Mouse (Mus musculus) adrenal gland, adult 2 months (tissue): ENCODE measurements around the gene Sort1. TPM values are rescaled to one million over a fixed set of nuclear protein-coding genes. Genes with fewer than 3 reads are reported as not detected.

Source experiments
- DNase-seq: peaks from one replicate; pipeline ENCODE4 v3.0.0; 2021
- polyA plus RNA-seq: library from polyadenylated mRNA; depleted of rRNA; stranded (reverse); fragments of >200 nt; gene quantifications from 2 replicates; pipeline ENCODE4 v1.2.3, GENCODE M21; 2012; rRNA removed
- total RNA-seq, 2 experiments: library from RNA; stranded (reverse); gene quantifications; 2 replicates each; pipeline ENCODE4 v1.2.3; 2021

Gene Sort1
- total and polyA plus RNA-seq, 3 experiments = 19.7 to 57.3 (median 37.9) TPM

DNA sequence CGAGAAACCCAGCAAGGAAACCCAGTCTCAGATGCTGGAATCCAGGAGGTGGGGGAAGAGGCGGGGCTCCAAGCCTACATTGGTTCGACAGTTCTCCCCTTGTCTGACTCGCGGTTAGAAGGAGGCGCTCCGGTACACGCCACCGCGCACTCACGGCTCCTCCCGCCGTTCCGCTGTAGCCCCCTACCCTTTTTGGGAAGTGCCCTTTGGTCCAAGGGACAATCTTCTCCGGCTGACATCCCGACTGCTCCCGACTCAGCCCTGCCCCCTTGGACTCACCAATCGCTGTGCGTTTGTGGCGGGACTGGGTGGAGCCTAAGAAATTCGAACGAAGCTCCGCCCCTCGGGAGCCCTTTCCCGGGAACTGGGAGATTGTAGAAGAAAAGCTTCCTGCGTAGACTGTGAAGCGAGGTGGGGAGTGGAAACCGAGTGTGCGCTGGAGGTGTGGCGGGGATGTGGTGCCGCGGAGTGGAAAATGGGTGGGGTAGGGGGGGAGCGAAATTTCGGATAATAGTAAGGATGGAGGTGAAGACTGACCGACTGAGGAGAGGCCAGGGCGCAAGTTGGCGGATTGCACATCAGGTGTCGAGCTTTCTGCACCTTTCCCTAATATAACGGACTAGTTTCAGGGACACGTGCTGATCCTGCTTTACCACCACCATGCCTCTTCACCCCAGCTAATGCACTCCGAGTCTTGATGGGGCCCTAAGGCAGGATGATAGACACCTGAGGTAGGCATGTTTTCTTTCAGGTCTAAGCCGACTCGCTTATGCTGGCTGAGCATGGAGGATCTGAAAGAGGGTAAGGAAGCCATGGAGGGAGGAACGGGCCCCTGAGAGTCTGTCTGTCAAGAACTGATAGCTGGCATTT is 99.8 kb downstream of the Sort1 start, which contains the start of gene Psrc1:
Gene Psrc1 (plus strand): TSS at position 355 of the 870 bp plus-strand sequence.
- peak; percentile 94 for DNase-seq

DNA sequence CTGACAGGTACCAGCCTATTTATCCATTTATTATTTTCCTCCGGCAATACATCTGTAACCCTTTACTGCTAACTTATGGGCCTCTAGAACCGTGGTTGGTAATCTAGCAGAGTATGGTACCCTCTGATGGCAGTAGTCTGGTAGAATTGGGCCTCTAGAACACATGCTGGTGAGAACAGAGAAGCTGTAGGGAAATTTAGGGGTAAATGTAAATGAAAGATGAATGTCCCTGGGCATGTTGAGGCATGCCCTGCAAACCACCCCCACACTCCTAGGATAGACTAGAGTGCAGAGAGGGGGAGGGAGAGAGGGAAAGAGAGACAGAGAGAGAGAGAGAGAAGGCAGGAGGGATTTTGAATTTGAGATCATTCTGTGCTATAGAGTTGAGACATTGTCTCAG is 100.5 kb downstream of the Sort1 start:
- no peak for DNase-seq

GRCm38 (mm10) chr3:108386186-108386585 is 102.3 kb downstream of the Sort1 start:
- DNase-seq = no peak

- DNase-seq = peak; percentile 94
Observed at GRCm38 (mm10) chr3:108389111-108389545, 105.2 kb downstream of the Sort1 start.

DNA sequence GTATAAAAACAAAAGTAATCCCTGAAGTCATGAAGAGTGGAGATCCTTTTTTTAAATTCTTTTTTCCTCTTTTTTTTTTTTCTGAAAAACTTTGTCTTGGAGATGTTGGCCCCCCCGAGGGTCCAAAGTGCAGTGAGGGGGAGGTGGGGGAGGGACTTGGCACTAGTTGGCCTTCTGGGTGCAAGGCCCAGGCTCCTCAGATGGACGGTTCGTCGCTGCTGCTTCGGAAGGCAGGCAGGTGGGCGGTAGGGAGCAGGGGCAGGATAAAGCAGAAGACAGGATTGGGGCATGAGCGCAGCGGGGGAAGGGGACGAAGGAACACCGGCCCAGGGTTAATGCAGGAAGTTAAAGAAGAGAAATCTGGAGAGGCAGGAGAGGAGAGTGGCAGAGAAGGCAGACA is 108.4 kb downstream of the Sort1 start:
- DNase-seq = no peak

- no peak for DNase-seq
Observed at GRCm38 (mm10) chr3:108392793-108393192, 108.9 kb downstream of the Sort1 start.

- no peak for DNase-seq
Observed at GRCm38 (mm10) chr3:108398281-108398680, 114.4 kb downstream of the Sort1 start.

- DNase-seq = no peak
Observed at GRCm38 (mm10) chr3:108400442-108400841, 116.6 kb downstream of the Sort1 start.

GRCm38 (mm10) chr3:108401692-108402527 is 118.0 kb downstream of the Sort1 start:
- DNase-seq = peak; percentile 90

DNA sequence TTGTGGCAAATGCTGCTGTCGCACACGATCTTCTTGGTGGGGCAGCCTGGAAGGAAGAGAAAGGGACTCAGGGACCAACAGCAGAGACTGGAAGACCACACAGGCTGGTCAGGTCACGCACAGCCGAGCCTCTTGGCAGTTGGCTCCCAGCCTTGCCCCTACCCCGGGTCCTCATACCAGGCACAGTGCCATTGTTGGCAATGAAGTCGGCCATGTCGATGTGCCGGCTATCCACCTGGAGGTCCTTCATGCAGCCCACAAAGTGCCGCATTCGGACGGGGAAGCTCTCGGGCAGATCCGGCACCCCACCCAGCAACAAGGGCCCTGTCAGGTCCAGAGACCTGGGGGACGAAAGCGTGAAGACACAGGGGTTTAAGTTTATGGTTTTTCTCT is 118.6 kb downstream of the Sort1 start:
- no peak for DNase-seq

- DNase-seq = no peak
Observed at GRCm38 (mm10) chr3:108405536-108406305, 121.8 kb downstream of the Sort1 start.

DNA sequence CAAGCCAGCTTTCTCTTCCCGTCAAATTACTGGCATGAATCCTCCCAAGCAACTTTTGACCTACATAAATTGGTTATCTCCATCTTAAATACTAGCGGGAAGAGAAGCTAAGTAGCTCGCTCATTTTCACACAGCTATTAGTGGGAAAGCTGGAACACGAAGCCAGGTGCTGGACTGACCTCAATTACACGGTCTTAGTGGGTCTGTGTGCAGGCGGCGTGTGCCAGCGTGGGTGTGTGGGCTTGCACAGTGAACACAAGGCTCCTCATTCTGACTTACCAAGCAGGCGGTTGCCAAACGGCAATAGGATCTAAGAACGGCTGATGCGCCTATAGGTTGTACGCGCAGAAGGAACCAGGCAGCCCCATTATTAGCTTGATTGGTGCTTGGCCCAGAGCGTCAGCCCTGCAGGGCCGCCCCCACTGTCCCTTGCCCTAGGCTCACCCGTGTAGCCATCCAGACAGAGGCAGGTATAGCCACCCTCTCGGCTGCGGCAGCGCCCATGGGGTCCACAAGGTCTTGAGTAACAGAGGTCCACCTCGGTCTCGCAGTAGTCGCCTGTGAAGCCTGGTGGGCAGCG is 122.5 kb downstream of the Sort1 start:
- DNase-seq = no peak

DNA sequence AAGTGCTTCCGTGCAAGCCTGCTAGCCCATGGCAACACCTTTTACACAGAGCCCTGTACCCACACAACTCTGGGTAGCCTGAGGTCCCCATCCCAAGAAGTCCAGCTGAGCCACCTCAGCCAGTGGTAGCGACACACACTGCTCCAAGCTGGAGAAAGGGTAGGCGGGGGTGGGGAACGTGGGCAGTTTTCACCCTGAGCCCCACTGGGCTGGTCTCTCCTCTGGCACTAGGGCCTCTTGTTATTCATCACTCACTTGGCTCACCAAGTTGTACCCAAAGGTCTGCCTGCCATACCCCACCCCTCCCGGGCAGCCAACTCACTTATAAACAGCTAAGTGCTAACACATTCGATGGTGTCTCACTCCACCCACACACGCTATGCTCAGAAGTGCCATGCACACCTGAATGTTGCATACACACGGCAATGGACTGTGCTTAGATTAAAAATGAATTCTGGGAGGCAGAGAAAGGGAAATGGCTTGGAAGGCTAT is 124.7 kb downstream of the Sort1 start:
- no peak for DNase-seq

- DNase-seq = no peak
Observed at GRCm38 (mm10) chr3:108409656-108410358, 125.9 kb downstream of the Sort1 start.

- no peak for DNase-seq
Observed at GRCm38 (mm10) chr3:108410359-108410714, 126.5 kb downstream of the Sort1 start.

Other genes with a start within 250 kb of the Sort1 start
- 10 to 100 TPM; 16.8 to 19.7 TPM for gene Gstm4, start 239.2 kb upstream of the Sort1 start, total RNA-seq
- 13.4 and 14.8 TPM in 2 replicates for gene Gstm4, start 239.2 kb upstream of the Sort1 start, polyA plus RNA-seq
- gene Ampd2, start 197.4 kb upstream of the Sort1 start, total RNA-seq = 100 to 1,000 TPM; 121 to 151 TPM
- 721 and 995 TPM in 2 replicates for gene Ampd2, start 197.4 kb upstream of the Sort1 start, polyA plus RNA-seq
- 10 to 100 TPM; 12.3 to 13.1 TPM for gene Gnat2, start 191.3 kb upstream of the Sort1 start, total RNA-seq
- 7.9 and 10.1 TPM in 2 replicates for gene Gnat2, start 191.3 kb upstream of the Sort1 start, polyA plus RNA-seq
- 100 to 1,000 TPM; 117 to 136 TPM for gene Gnai3, start 137.9 kb upstream of the Sort1 start, total RNA-seq
- gene Gnai3, start 137.9 kb upstream of the Sort1 start, polyA plus RNA-seq = 13.8 and 14.0 TPM in 2 replicates
- under 1 TPM; 0.20 to 0.48 TPM for gene Gpr61, start 129.2 kb upstream of the Sort1 start, total RNA-seq
- gene Gpr61, start 129.2 kb upstream of the Sort1 start, polyA plus RNA-seq = 0.12 and 0.20 TPM in 2 replicates
- gene Amigo1, start 97.7 kb upstream of the Sort1 start, total RNA-seq = 10 to 100 TPM; 21.4 to 27.8 TPM
- 57.6 and 62.3 TPM in 2 replicates for gene Amigo1, start 97.7 kb upstream of the Sort1 start, polyA plus RNA-seq
- gene Cyb561d1, start 82.9 kb upstream of the Sort1 start, total RNA-seq = 1 to 10 TPM; 6.4 to 7.9 TPM
- gene Cyb561d1, start 82.9 kb upstream of the Sort1 start, polyA plus RNA-seq = 6.9 and 8.1 TPM in 2 replicates
- 1 to 10 TPM; 9.1 to 9.4 TPM for gene Atxn7l2, start 73.1 kb upstream of the Sort1 start, total RNA-seq
- gene Atxn7l2, start 73.1 kb upstream of the Sort1 start, polyA plus RNA-seq = 11.8 and 13.5 TPM in 2 replicates
- gene Sypl2, start 57.4 kb upstream of the Sort1 start, total RNA-seq = under 1 TPM; 0.20 to 0.97 TPM
- gene Sypl2, start 57.4 kb upstream of the Sort1 start, polyA plus RNA-seq = 0.11 and 0.31 TPM in 2 replicates
- gene Psma5, start 27.2 kb upstream of the Sort1 start, total RNA-seq = 10 to 100 TPM; 74.4 to 87.2 TPM
- 13.3 and 13.4 TPM in 2 replicates for gene Psma5, start 27.2 kb upstream of the Sort1 start, polyA plus RNA-seq
- gene Mybphl, start 80.8 kb downstream of the Sort1 start, total RNA-seq = not detected
- not detected in 2 replicates for gene Mybphl, start 80.8 kb downstream of the Sort1 start, polyA plus RNA-seq
- gene Psrc1, start 99.8 kb downstream of the Sort1 start, total RNA-seq = 1 to 10 TPM in 1 of 2 experiments, under 1 TPM in 1; 0.66 to 1.3 TPM
- 2.6 and 4.0 TPM in 2 replicates for gene Psrc1, start 99.8 kb downstream of the Sort1 start, polyA plus RNA-seq
- 1 to 10 TPM; 6.1 to 8.3 TPM for gene Celsr2, start 131.5 kb downstream of the Sort1 start, total RNA-seq
- gene Celsr2, start 131.5 kb downstream of the Sort1 start, polyA plus RNA-seq = 9.9 and 17.1 TPM in 2 replicates
- 100 to 1,000 TPM; 198 to 212 TPM for gene Sars, start 161.1 kb downstream of the Sort1 start, total RNA-seq
- gene Sars, start 161.1 kb downstream of the Sort1 start, polyA plus RNA-seq = 23.8 and 32.6 TPM in 2 replicates